In genomic region chr2:119106583-119106982, GRCm38 (mm10) we compare ENCODE assay signal across 10 mouse cellular contexts.
"Had no signal": no experiment of that assay in that cellular context is flagged by ENCODE, and none has a peak within 500 bp of the region (broad histone marks: within the 10 kb centered on the region; RNA-seq: fewer than 3 reads in every experiment).

No protein-coding gene starts in this region.

- DNase-seq: lung, adult 18-20 months; lung, embryonic 14.5 days; lung, postnatal 10 days; lung, postnatal 4 days; midbrain, embryonic 14.5 days; right cerebral cortex, adult 18-20 months; thymus, adult 2 months; thymus, postnatal 25 days; thymus, postnatal 4 days had no signal

- ATAC-seq: midbrain, embryonic 16.5 days had no signal
